Mouse (Mus musculus): ENCODE measurements around the gene Gm15446. TPM values are rescaled to one million over a fixed set of nuclear protein-coding genes. Genes with fewer than 3 reads are reported as not detected.
A peak's percentile ranks its signal among the peaks of the same experiment; 100 is the strongest.
"Not testable (repeated sequence)": the region's sequence is repeated elsewhere in the genome, so short reads cannot be mapped to it uniquely, and the experiment has no call there.

Gm15446 gene
- total RNA-seq (2022) = 10 to 100 TPM; 10.2 to 19.9 (median 15.1) TPM

- DNase-seq = peak; percentile 85
Measured at GRCm38 (mm10) chr5:109923261-109924071, at the start of gene Gm15446. TSS of gene Gm15446 (plus strand) at chr5:109923400.

- not testable (repeated sequence) for DNase-seq
Measured at GRCm38 (mm10) chr5:109924129-109924528, 929 bp downstream of the Gm15446 start.

GRCm38 (mm10) chr5:109924936-109925335, 1.7 kb downstream of the Gm15446 start:
- DNase-seq = no peak

- DNase-seq = no peak
Measured at GRCm38 (mm10) chr5:109950281-109950680, 27.1 kb downstream of the Gm15446 start.

GRCm38 (mm10) chr5:109980743-109981142, 57.5 kb downstream of the Gm15446 start:
- DNase-seq = not testable (repeated sequence)

Other genes starting within 250 kb of the Gm15446 start
- gene 5430403G16Rik, start 232.4 kb upstream of the Gm15446 start, total RNA-seq (2022) = 1 to 10 TPM; 3.4 to 5.1 (median 3.8) TPM
- 10 to 100 TPM in 3 of 4 experiments, 1 to 10 TPM in 1; 7.3 to 12.6 (median 12.5) TPM for gene 4930522L14Rik, start 171.5 kb upstream of the Gm15446 start, total RNA-seq (2022)
- gene Zfp932, start 73.1 kb downstream of the Gm15446 start, total RNA-seq (2022) = 10 to 100 TPM; 20.6 to 45.8 (median 33.3) TPM
- 10 to 100 TPM in 1 of 4 experiments, 1 to 10 TPM in 3; 6.7 to 19.1 (median 8.3) TPM for gene Gm17655, start 149.1 kb downstream of the Gm15446 start, total RNA-seq (2022)
- 1 to 10 TPM in 2 of 4 experiments, under 1 TPM in 2; 0.52 to 2.7 (median 1.6) TPM for gene Gm35315, start 171.0 kb downstream of the Gm15446 start, total RNA-seq (2022)
- gene Plcxd1, start 176.6 kb downstream of the Gm15446 start, total RNA-seq (2022) = under 1 TPM in 3 of 4 experiments, not detected in 1; 0.10 to 0.83 (median 0.22) TPM
- gene Gtpbp6, start 184.8 kb downstream of the Gm15446 start, total RNA-seq (2022) = 10 to 100 TPM; 58.4 to 73.9 (median 65.9) TPM
- gene Zfp605, start 186.7 kb downstream of the Gm15446 start, total RNA-seq (2022) = 1 to 10 TPM; 5.7 to 9.0 (median 7.7) TPM
- gene Chfr, start 212.4 kb downstream of the Gm15446 start, total RNA-seq (2022) = 10 to 100 TPM; 25.6 to 46.9 (median 37.0) TPM

Measured in adrenal gland, adult 8-10 months (tissue).